Mouse (Mus musculus): ENCODE results near the gene Schip1. TPM values are rescaled to one million over a fixed set of nuclear protein-coding genes. Genes with fewer than 3 reads are reported as not detected.

Schip1 gene
- total and polyA plus RNA-seq, 2 experiments from 2014 or later: 114 to 192 TPM

GRCm38 (mm10) chr3:68662386-68662785 is 597.8 kb downstream of the Schip1 start:
- Histone ChIP-seq H3K4me2 (ENCODE audit: low read depth) (no peak overlapping the region), H3K4me3 (ENCODE audit: low read depth, low read length) (no peak overlapping the region), H3K27ac (ENCODE audit: low read depth, low read length) (no peak overlapping the region), H3K4me1 (ENCODE audit: insufficient read depth) (no peaks in the 10 kb centered on the region), H3K9ac (no peak overlapping the region), H3K9me3 (ENCODE audit: low read length) (no peaks in the 10 kb centered on the region), H3K27me3 (ENCODE audit: insufficient read depth, low read length) (no peaks in the 10 kb centered on the region), H3K36me3 (ENCODE audit: insufficient read depth) (no peaks in the 10 kb centered on the region)
- ATAC-seq (no peak), DNase-seq (no peak)
- TF ChIP-seq CTCF (IDR thresholded peaks at IDR 0.05; ENCODE audit: low read depth): no peak
- WGBS: 86% methylated on average over 5 of the region's 5 CpGs

GRCm38 (mm10) chr3:68664337-68664736 is 599.7 kb downstream of the Schip1 start:
- no peak for TF ChIP-seq CTCF (IDR thresholded peaks at IDR 0.05; ENCODE audit: low read depth)
- Histone ChIP-seq H3K4me2 (ENCODE audit: low read depth) (no peak overlapping the region), H3K4me1 (ENCODE audit: insufficient read depth) (no peaks in the 10 kb centered on the region), H3K9me3 (ENCODE audit: low read length) (no peaks in the 10 kb centered on the region), H3K9ac (no peak overlapping the region), H3K4me3 (ENCODE audit: low read depth, low read length) (no peak overlapping the region), H3K27me3 (ENCODE audit: insufficient read depth, low read length) (no peaks in the 10 kb centered on the region), H3K27ac (ENCODE audit: low read depth, low read length) (no peak overlapping the region), H3K36me3 (ENCODE audit: insufficient read depth) (no peaks in the 10 kb centered on the region)
- WGBS: 72% methylated on average over 6 of the region's 6 CpGs
- DNase-seq: no peak
- no peak for ATAC-seq

- no peak overlapping the region for H3K27ac ChIP-seq (ENCODE audit: low read depth, low read length)
- no peak for TF ChIP-seq CTCF (IDR thresholded peaks at IDR 0.05; ENCODE audit: low read depth)
- no peaks in the 10 kb centered on the region for H3K9me3 ChIP-seq (ENCODE audit: low read length)
- H3K4me1 ChIP-seq (ENCODE audit: insufficient read depth): no peaks in the 10 kb centered on the region
- H3K4me2 ChIP-seq (ENCODE audit: low read depth): no peak overlapping the region
- 88% methylated on average over 7 of the region's 7 CpGs for WGBS
- no peaks in the 10 kb centered on the region for H3K36me3 ChIP-seq (ENCODE audit: insufficient read depth)
- no peak overlapping the region for H3K9ac ChIP-seq
- no peak for DNase-seq
- no peaks in the 10 kb centered on the region for H3K27me3 ChIP-seq (ENCODE audit: insufficient read depth, low read length)
- H3K4me3 ChIP-seq (ENCODE audit: low read depth, low read length): no peak overlapping the region
- no peak for ATAC-seq
Measured at GRCm38 (mm10) chr3:68666377-68666776, 601.8 kb downstream of the Schip1 start.

GRCm38 (mm10) chr3:68667852-68668251 is 603.2 kb downstream of the Schip1 start:
- no peaks in the 10 kb centered on the region for H3K4me1 ChIP-seq (ENCODE audit: insufficient read depth)
- no peak overlapping the region for H3K27ac ChIP-seq (ENCODE audit: low read depth, low read length)
- H3K36me3 ChIP-seq (ENCODE audit: insufficient read depth): no peaks in the 10 kb centered on the region
- 95% methylated on average over 1 of the region's 1 CpGs for WGBS
- no peak overlapping the region for H3K9ac ChIP-seq
- DNase-seq (no peak), ATAC-seq (no peak)
- H3K4me2 ChIP-seq (ENCODE audit: low read depth): no peak overlapping the region
- no peak overlapping the region for H3K4me3 ChIP-seq (ENCODE audit: low read depth, low read length)
- H3K27me3 ChIP-seq (ENCODE audit: insufficient read depth, low read length): no peaks in the 10 kb centered on the region
- TF ChIP-seq CTCF (IDR thresholded peaks at IDR 0.05; ENCODE audit: low read depth): no peak
- no peaks in the 10 kb centered on the region for H3K9me3 ChIP-seq (ENCODE audit: low read length)

- Histone ChIP-seq H3K27me3 (ENCODE audit: insufficient read depth, low read length) (no peaks in the 10 kb centered on the region), H3K36me3 (ENCODE audit: insufficient read depth) (no peaks in the 10 kb centered on the region), H3K4me1 (ENCODE audit: insufficient read depth) (no peaks in the 10 kb centered on the region), H3K9ac (no peak overlapping the region), H3K4me3 (ENCODE audit: low read depth, low read length) (no peak overlapping the region), H3K4me2 (ENCODE audit: low read depth) (no peak overlapping the region), H3K27ac (ENCODE audit: low read depth, low read length) (no peak overlapping the region), H3K9me3 (ENCODE audit: low read length) (no peaks in the 10 kb centered on the region)
- no peak for DNase-seq
- no peak for TF ChIP-seq CTCF (IDR thresholded peaks at IDR 0.05; ENCODE audit: low read depth)
- WGBS: 78% methylated on average over 5 of the region's 5 CpGs
- no peak for ATAC-seq
Measured at GRCm38 (mm10) chr3:68669418-68669974, 604.9 kb downstream of the Schip1 start.

- DNase-seq: no peak
- 0 out of 2 replicates have a peak, but pooled peaks cover 3% of the 10 kb centered on the region for H3K4me1 ChIP-seq (ENCODE audit: insufficient read depth)
- no peaks in the 10 kb centered on the region for H3K27me3 ChIP-seq (ENCODE audit: insufficient read depth, low read length)
- no peak for ATAC-seq
- H3K27ac ChIP-seq (ENCODE audit: low read depth, low read length): no peak overlapping the region
- 93% methylated on average over 2 of the region's 2 CpGs for WGBS
- H3K4me2 ChIP-seq (ENCODE audit: low read depth): no peak overlapping the region
- no peak overlapping the region for H3K4me3 ChIP-seq (ENCODE audit: low read depth, low read length)
- H3K9ac ChIP-seq: no peak overlapping the region
- no peak for TF ChIP-seq CTCF (IDR thresholded peaks at IDR 0.05; ENCODE audit: low read depth)
- H3K9me3 ChIP-seq (ENCODE audit: low read length): no peaks in the 10 kb centered on the region
- H3K36me3 ChIP-seq (ENCODE audit: insufficient read depth): no peaks in the 10 kb centered on the region
Measured at GRCm38 (mm10) chr3:68674721-68675120, 610.1 kb downstream of the Schip1 start.

- no peak for DNase-seq
- WGBS: 83% methylated on average over 12 of the region's 12 CpGs
- H3K9ac ChIP-seq: no peak overlapping the region
- 0 out of 2 replicates have a peak, but pooled peaks cover 3% of the 10 kb centered on the region for H3K4me1 ChIP-seq (ENCODE audit: insufficient read depth)
- no peak overlapping the region for H3K27ac ChIP-seq (ENCODE audit: low read depth, low read length)
- TF ChIP-seq CTCF (IDR thresholded peaks at IDR 0.05; ENCODE audit: low read depth): no peak
- H3K4me3 ChIP-seq (ENCODE audit: low read depth, low read length): no peak overlapping the region
- H3K9me3 ChIP-seq (ENCODE audit: low read length): no peaks in the 10 kb centered on the region
- no peaks in the 10 kb centered on the region for H3K36me3 ChIP-seq (ENCODE audit: insufficient read depth)
- no peak overlapping the region for H3K4me2 ChIP-seq (ENCODE audit: low read depth)
- H3K27me3 ChIP-seq (ENCODE audit: insufficient read depth, low read length): no peaks in the 10 kb centered on the region
- ATAC-seq: no peak
Measured at GRCm38 (mm10) chr3:68675216-68675835, 610.7 kb downstream of the Schip1 start.

Other genes starting within 250 kb of the Schip1 start
- 1.8 and 2.5 TPM in 2 replicates for gene Iqcj, start 172.6 kb upstream of the Schip1 start, total RNA-seq (2014; rRNA removed)
- gene Iqcj, start 172.6 kb upstream of the Schip1 start, polyA plus RNA-seq (2015; fragmentation: Nextera tagmentation; extraction: Ambion mirVana): 0.11 and 0.24 TPM in 2 replicates
- gene Iqschfp, start 172.6 kb upstream of the Schip1 start, total RNA-seq (2014; rRNA removed): 8.6 and 8.8 TPM in 2 replicates
- 5.9 and 6.6 TPM in 2 replicates for gene Iqschfp, start 172.6 kb upstream of the Schip1 start, polyA plus RNA-seq (2015; fragmentation: Nextera tagmentation; extraction: Ambion mirVana)